Mouse (Mus musculus) leukemia stem cell, adult 10-12 weeks (primary cell): Measurements from ENCODE around the gene Cyp2w1. TPM values are rescaled to one million over a fixed set of nuclear protein-coding genes. Genes with fewer than 3 reads are reported as not detected.

Experiments
- polyA plus RNA-seq: library from polyadenylated mRNA; stranded (reverse); fragments of >175 nt; gene quantifications from 2 replicates; pipeline ENCODE4 v1.2.3, GENCODE M21; 2012; ENCODE audit warnings: low replicate concordance

Gene Cyp2w1
- not detected in 2 replicates for polyA plus RNA-seq

GRCm38 (mm10) chr5:139352317-139352716, at the start of gene Cyp2w1:
Gene Cyp2w1 (plus strand): TSS chr5:139352617.

GRCm38 (mm10) chr5:139325395-139325966, 26.9 kb upstream of the Cyp2w1 start, which contains the start of gene Adap1:
Gene Adap1 (minus strand): TSS chr5:139325622.

GRCm38 (mm10) chr5:139351134-139351533, 1.3 kb upstream of the Cyp2w1 start, which contains the start of gene Cox19:
Gene Cox19 (minus strand): TSS chr5:139351418.

GRCm38 (mm10) chr5:139377468-139378270, 25.3 kb downstream of the Cyp2w1 start, which contains the start of gene Gpr146:
Gene Gpr146 (plus strand): TSS chr5:139377697.

GRCm38 (mm10) chr5:139404801-139405401, 52.5 kb downstream of the Cyp2w1 start, which contains the start of gene C130050O18Rik:
Gene C130050O18Rik (plus strand): TSS chr5:139405280.

Other genes starting within 250 kb of the Cyp2w1 start
- gene Prkar1b, start 202.6 kb upstream of the Cyp2w1 start, polyA plus RNA-seq: 0.95 and 1.6 TPM in 2 replicates
- gene Dnaaf5, start 202.4 kb upstream of the Cyp2w1 start, polyA plus RNA-seq: 83.4 and 123 TPM in 2 replicates
- 11.8 and 39.6 TPM in 2 replicates for gene Sun1, start 152.0 kb upstream of the Cyp2w1 start, polyA plus RNA-seq
- 85.5 and 92.0 TPM in 2 replicates for gene Get4, start 100.3 kb upstream of the Cyp2w1 start, polyA plus RNA-seq
- 6.4 and 6.7 TPM in 2 replicates for gene Adap1, start 27.0 kb upstream of the Cyp2w1 start, polyA plus RNA-seq
- gene Cox19, start 1.2 kb upstream of the Cyp2w1 start, polyA plus RNA-seq: 31.5 and 69.9 TPM in 2 replicates
- 37.7 and 55.6 TPM in 2 replicates for gene Gpr146, start 25.1 kb downstream of the Cyp2w1 start, polyA plus RNA-seq
- gene C130050O18Rik, start 52.7 kb downstream of the Cyp2w1 start, polyA plus RNA-seq: 0.09 and 0.23 TPM in 2 replicates
- 0.17 TPM in 1 of 2 replicates, not detected in the other for gene Gper1, start 70.5 kb downstream of the Cyp2w1 start, polyA plus RNA-seq
- 27.4 and 43.2 TPM in 2 replicates for gene 3110082I17Rik, start 107.9 kb downstream of the Cyp2w1 start, polyA plus RNA-seq
- gene Zfand2a, start 131.9 kb downstream of the Cyp2w1 start, polyA plus RNA-seq: 2.1 and 3.2 TPM in 2 replicates
- not detected in 2 replicates for gene Uncx, start 190.9 kb downstream of the Cyp2w1 start, polyA plus RNA-seq